Mouse (Mus musculus): ENCODE results near the gene Tmem202. TPM values are rescaled to one million over a fixed set of nuclear protein-coding genes. Genes with fewer than 3 reads are reported as not detected.

Gene Tmem202
- polyA plus RNA-seq, 1 experiment from 2014 or later: 0.24 TPM

GRCm38 (mm10) chr9:59552610-59553009, 13.0 kb upstream of the Tmem202 start:
- no peaks in the 10 kb centered on the region for H3K4me1 ChIP-seq (replicated peaks)
- no peak overlapping the region for H3K4me3 ChIP-seq
- H3K9me3 ChIP-seq: no peaks in the 10 kb centered on the region
- no peaks in the 10 kb centered on the region for H3K27me3 ChIP-seq
- H3K9ac ChIP-seq: no peak overlapping the region
- WGBS: 85% methylated on average over 5 of the region's 5 CpGs
- no peak overlapping the region for H3K27ac ChIP-seq (replicated peaks)
- peaks cover 34% of the 10 kb centered on the region for H3K36me3 ChIP-seq
- H3K4me2 ChIP-seq: no peak overlapping the region
- ATAC-seq (ENCODE audit: low read depth): no peak

GRCm38 (mm10) chr9:59551620-59552031, 12.0 kb upstream of the Tmem202 start:
- Histone ChIP-seq H3K9me3 (no peaks in the 10 kb centered on the region), H3K36me3 (peaks cover 24% of the 10 kb centered on the region), H3K4me2 (no peak overlapping the region), H3K27ac (replicated peaks) (no peak overlapping the region), H3K4me1 (replicated peaks) (no peaks in the 10 kb centered on the region), H3K4me3 (no peak overlapping the region), H3K9ac (no peak overlapping the region), H3K27me3 (no peaks in the 10 kb centered on the region)
- ATAC-seq (ENCODE audit: low read depth): no peak
- 78% methylated on average over 3 of the region's 3 CpGs for WGBS

DNA sequence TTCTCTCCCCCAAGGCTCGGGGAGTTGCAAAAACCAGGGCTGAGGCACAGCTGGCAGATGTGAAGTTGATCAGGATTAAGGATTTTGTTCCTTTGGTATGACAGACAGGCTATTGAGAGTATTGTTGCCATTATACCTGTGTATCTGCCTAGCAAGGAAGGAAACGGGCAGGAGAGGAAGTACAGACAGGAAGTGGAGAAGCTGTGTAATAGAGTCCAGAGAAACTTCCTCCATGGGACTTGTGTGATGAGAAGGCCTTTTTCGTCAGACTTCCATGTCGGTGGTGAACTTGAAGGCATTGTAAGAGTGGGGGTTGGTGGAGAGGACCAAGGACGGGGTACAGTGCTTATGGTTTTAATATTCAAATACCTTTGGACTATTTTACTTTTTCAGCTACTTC, 11.4 kb upstream of the Tmem202 start:
- Histone ChIP-seq H3K4me2 (no peak overlapping the region), H3K27ac (replicated peaks) (no peak overlapping the region), H3K9me3 (no peaks in the 10 kb centered on the region), H3K4me1 (replicated peaks) (no peaks in the 10 kb centered on the region), H3K9ac (no peak overlapping the region), H3K4me3 (no peak overlapping the region), H3K36me3 (peaks cover 20% of the 10 kb centered on the region), H3K27me3 (no peaks in the 10 kb centered on the region)
- WGBS: 90% methylated on average over 5 of the region's 5 CpGs
- no peak for ATAC-seq (ENCODE audit: low read depth)

GRCm38 (mm10) chr9:59550077-59550476, 10.4 kb upstream of the Tmem202 start:
- Histone ChIP-seq H3K27ac (replicated peaks) (no peak overlapping the region), H3K27me3 (no peaks in the 10 kb centered on the region), H3K9ac (no peak overlapping the region), H3K4me2 (no peak overlapping the region), H3K9me3 (no peaks in the 10 kb centered on the region), H3K4me1 (replicated peaks) (no peaks in the 10 kb centered on the region), H3K4me3 (no peak overlapping the region), H3K36me3 (peaks cover 13% of the 10 kb centered on the region)
- no peak for ATAC-seq (ENCODE audit: low read depth)
- WGBS: 81% methylated on average over 4 of the region's 4 CpGs

DNA sequence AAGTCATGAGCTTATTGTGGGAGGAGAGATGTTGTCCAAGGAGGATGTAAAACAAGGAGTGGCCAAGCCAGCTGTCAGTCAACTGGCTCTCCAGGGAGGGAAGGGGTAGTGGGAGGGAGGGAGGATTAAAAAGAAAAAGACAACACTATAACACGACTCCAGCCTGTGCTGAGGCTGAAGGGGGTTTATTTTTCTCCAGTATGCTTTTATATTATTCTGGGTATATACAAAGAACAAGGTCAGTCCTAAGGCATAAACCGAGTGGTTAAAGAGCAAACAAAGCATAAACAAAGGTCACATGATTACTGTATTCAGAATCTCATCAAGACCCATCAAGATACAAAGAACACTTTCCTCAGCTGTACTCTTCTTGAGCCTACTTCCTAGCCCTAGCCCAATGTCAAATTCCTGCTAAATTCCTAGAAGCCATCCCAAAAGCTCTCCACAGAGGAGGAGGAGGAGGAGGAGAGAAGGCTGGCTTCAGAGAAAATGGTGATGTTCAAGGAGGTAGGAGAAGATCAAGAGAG, 9.4 kb upstream of the Tmem202 start:
- ATAC-seq (ENCODE audit: low read depth): no peak
- Histone ChIP-seq H3K27me3 (no peaks in the 10 kb centered on the region), H3K9ac (no peak overlapping the region), H3K4me3 (no peak overlapping the region), H3K4me2 (no peak overlapping the region), H3K27ac (replicated peaks) (no peak overlapping the region), H3K36me3 (peaks cover 3% of the 10 kb centered on the region), H3K4me1 (replicated peaks) (no peaks in the 10 kb centered on the region), H3K9me3 (no peaks in the 10 kb centered on the region)
- WGBS: 69% methylated on average over 2 of the region's 2 CpGs

GRCm38 (mm10) chr9:59547869-59548268, 8.2 kb upstream of the Tmem202 start:
- ATAC-seq (ENCODE audit: low read depth): no peak
- 87% methylated on average over 1 of the region's 1 CpGs for WGBS
- H3K27ac ChIP-seq (replicated peaks): no peak overlapping the region

GRCm38 (mm10) chr9:59544739-59545138, 5.1 kb upstream of the Tmem202 start:
- Histone ChIP-seq H3K4me3 (no peak overlapping the region), H3K9me3 (no peaks in the 10 kb centered on the region), H3K36me3 (no peaks in the 10 kb centered on the region), H3K4me1 (replicated peaks) (peaks cover 28% of the 10 kb centered on the region), H3K9ac (no peak overlapping the region), H3K27me3 (no peaks in the 10 kb centered on the region), H3K27ac (replicated peaks) (no peak overlapping the region), H3K4me2 (no peak overlapping the region)
- ATAC-seq (ENCODE audit: low read depth): no peak
- WGBS: 91% methylated on average over 5 of the region's 5 CpGs

More at GRCm38 (mm10) chr9:59547869-59548268, 8.2 kb upstream of the Tmem202 start:
- Histone ChIP-seq H3K27me3 (no peaks in the 10 kb centered on the region), H3K9me3 (no peaks in the 10 kb centered on the region), H3K9ac (no peak overlapping the region), H3K36me3 (no peaks in the 10 kb centered on the region), H3K4me2 (no peak overlapping the region), H3K4me1 (replicated peaks) (peaks cover 4% of the 10 kb centered on the region), H3K4me3 (no peak overlapping the region)

DNA sequence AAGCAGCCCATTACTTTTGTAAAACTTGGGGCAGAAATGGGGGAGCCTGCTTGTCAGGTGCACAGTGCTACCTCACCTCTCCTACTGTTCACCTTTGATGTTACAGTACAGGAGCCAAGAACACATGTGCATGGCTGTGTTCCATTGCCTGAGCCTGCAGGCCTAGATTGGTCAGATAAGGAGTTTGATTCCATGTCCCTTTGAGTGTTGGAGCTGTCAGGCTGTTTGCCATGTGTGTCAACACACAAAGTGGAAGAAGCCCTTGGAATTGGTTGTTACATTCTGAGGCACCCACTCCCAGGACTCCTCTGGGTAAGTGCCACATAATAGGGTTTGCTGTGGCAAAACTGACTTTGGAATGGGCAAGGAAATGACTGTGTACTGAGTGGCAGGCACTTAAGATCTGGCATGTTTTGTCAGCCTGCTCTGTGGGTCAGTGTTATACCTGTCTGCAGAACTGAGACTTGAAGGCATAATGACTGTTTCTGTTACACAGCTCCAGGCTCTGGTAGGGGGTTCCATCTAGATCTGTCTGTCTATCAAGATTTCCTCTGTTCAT, 3.2 kb upstream of the Tmem202 start:
- Histone ChIP-seq H3K4me3 (no peak overlapping the region), H3K9ac (no peak overlapping the region), H3K4me1 (replicated peaks) (peaks cover 34% of the 10 kb centered on the region), H3K9me3 (no peaks in the 10 kb centered on the region), H3K4me2 (no peak overlapping the region), H3K27me3 (peaks cover 4% of the 10 kb centered on the region; the same call in 1 of the 2 replicates), H3K36me3 (no peaks in the 10 kb centered on the region), H3K27ac (replicated peaks) (no peak overlapping the region)
- no peak for ATAC-seq (ENCODE audit: low read depth)

DNA sequence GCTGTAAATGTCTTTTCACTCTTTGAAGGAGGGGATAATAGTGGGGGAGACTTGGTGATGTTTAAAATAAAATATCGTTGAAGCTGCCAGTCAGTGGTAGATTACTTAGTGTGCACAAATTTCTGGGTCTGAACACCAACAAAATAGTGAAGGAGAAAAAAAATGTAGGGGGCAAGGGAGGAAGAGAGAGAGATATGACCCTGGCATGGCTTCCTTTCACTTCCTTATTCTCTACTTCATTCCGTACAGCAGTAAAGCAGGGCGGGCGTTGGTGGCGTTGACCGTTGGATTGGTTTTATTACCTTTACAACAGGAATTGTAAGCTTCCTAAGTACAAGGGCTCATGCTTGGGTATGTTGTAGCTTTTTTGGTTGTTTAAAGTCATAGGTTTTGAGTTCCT, 2.0 kb upstream of the Tmem202 start:
- H3K9me3 ChIP-seq: no peaks in the 10 kb centered on the region
- peaks cover 34% of the 10 kb centered on the region for H3K4me1 ChIP-seq (replicated peaks)
- H3K36me3 ChIP-seq: no peaks in the 10 kb centered on the region
- H3K4me3 ChIP-seq: no peak overlapping the region
- H3K27me3 ChIP-seq: peaks cover 7% of the 10 kb centered on the region; the same call in 1 of the 2 replicates
- no peak for ATAC-seq (ENCODE audit: low read depth)
- no peak overlapping the region for H3K27ac ChIP-seq (replicated peaks)
- no peak overlapping the region for H3K9ac ChIP-seq
- peak overlapping the region; percentile 91; the same call in 1 of the 2 replicates for H3K4me2 ChIP-seq
- WGBS: 84% methylated on average over 6 of the region's 6 CpGs

DNA sequence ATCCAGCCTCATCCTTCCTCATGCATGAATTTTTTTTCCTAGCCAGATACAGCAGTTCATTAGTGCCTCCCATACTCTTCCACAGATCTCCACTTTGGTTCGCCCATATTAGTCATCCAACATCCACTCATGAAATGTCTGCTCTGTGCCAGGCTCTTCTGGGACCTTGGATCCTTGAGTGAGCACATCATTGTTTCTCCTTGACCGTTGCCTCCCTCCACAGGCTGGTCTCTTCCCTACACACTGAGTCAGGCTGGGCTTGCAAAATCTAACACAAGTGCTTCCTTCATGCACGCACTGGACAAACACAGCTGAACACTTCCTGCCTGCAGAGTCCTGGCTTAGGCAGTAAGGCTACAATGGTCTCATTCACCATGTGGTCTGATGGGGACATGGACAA, 2.0 kb downstream of the Tmem202 start:
- ATAC-seq (ENCODE audit: low read depth): no peak
- Histone ChIP-seq H3K9ac (no peak overlapping the region), H3K4me3 (no peak overlapping the region), H3K36me3 (no peaks in the 10 kb centered on the region), H3K4me2 (no peak overlapping the region), H3K27me3 (peaks cover 7% of the 10 kb centered on the region; the same call in 1 of the 2 replicates), H3K4me1 (replicated peaks) (peaks cover 29% of the 10 kb centered on the region), H3K9me3 (no peaks in the 10 kb centered on the region), H3K27ac (replicated peaks) (no peak overlapping the region)
- 84% methylated on average over 3 of the region's 3 CpGs for whole genome bisulfite sequencing

DNA sequence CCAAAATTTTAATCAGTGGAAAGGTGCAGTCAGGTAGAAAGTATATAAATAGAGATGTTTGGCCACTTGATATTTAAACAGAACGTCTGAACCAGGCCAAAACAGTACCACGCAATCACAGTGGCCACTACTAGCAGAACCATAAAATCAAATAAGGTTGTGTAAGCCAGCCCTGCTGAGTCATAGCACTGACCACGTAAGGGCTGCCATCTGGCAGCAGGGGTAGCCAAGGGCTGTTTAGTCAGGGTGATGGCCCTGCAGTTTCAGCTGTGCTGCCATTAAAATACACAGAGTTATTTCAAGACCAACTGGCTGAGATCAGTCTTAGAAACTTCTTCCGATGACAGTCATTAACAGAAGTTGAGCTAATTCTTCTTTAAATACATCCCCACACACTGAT, 5.8 kb downstream of the Tmem202 start:
- Histone ChIP-seq H3K36me3 (no peaks in the 10 kb centered on the region), H3K9ac (no peak overlapping the region), H3K9me3 (no peaks in the 10 kb centered on the region), H3K4me3 (no peak overlapping the region), H3K4me2 (no peak overlapping the region), H3K27me3 (peaks cover 7% of the 10 kb centered on the region; the same call in 1 of the 2 replicates), H3K27ac (replicated peaks) (no peak overlapping the region), H3K4me1 (replicated peaks) (peaks cover 2% of the 10 kb centered on the region)
- 62% methylated on average over 4 of the region's 4 CpGs for WGBS
- no peak for ATAC-seq (ENCODE audit: low read depth)

- ATAC-seq (ENCODE audit: low read depth): no peak
- H3K9me3 ChIP-seq: no peaks in the 10 kb centered on the region
- no peak overlapping the region for H3K9ac ChIP-seq
- no peaks in the 10 kb centered on the region for H3K4me1 ChIP-seq (replicated peaks)
- H3K4me2 ChIP-seq: no peak overlapping the region
- H3K4me3 ChIP-seq: no peak overlapping the region
- WGBS: 61% methylated on average over 2 of the region's 2 CpGs
- H3K27me3 ChIP-seq: peaks cover 7% of the 10 kb centered on the region; the same call in 1 of the 2 replicates
- H3K36me3 ChIP-seq: no peaks in the 10 kb centered on the region
- H3K27ac ChIP-seq (replicated peaks): no peak overlapping the region
These were observed 6.2 kb downstream of the Tmem202 start for GRCm38 (mm10) chr9:59533422-59533821.

DNA sequence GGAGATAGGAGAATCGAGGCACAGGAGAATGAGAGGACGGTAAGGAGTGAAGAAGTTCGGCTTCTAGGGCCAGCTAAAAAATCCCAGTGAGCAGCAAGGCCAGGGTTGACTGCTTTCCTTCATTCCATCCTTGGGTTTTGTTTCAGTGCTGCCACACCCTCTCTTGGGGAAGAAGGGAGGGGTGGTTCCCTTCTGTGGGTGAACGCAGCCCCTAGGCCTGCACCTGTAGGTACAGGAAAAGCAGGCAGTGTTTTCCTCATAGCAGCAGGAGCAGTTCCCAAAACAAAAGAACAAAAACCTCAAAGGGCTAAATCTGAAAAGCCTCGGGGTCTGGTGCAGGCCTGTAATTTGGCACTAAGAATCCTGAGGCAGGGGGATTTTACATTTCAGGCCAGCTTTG, 8.0 kb downstream of the Tmem202 start:
- Histone ChIP-seq H3K36me3 (no peaks in the 10 kb centered on the region), H3K9me3 (no peaks in the 10 kb centered on the region), H3K4me2 (no peak overlapping the region), H3K27ac (replicated peaks) (no peak overlapping the region), H3K9ac (no peak overlapping the region), H3K4me3 (no peak overlapping the region), H3K4me1 (replicated peaks) (no peaks in the 10 kb centered on the region), H3K27me3 (no peaks in the 10 kb centered on the region)
- no peak for ATAC-seq (ENCODE audit: low read depth)
- WGBS: 27% methylated on average over 5 of the region's 5 CpGs
